Mouse (Mus musculus): Measurements from ENCODE around the gene Csmd2. TPM values are rescaled to one million over a fixed set of nuclear protein-coding genes. Genes with fewer than 3 reads are reported as not detected.

Gene Csmd2
- polyA plus RNA-seq, 1 experiment, result 0.07 TPM

DNA sequence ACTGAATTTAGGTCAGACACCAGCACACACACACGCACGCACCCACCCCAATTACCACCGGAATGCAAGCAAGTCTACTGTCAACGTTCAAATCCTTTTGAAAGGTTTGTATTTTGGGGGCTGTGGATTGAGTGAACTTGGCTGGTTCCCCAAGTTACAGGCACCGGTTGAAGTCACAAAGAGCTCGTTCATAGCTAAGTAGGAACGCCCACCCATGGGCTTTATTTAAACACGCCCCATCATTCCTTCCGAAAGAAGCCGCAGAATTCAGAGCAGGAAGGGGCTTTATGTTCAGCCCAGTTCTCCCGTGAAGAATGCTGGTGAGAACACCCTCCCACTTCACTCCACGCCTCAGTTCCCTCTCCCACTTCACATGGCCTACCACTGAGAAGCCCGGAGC, 245.8 kb downstream of the Csmd2 start:
- TF ChIP-seq CTCF (IDR thresholded peaks at IDR 0.05; ENCODE audit: extremely low read depth, insufficient read depth, insufficient read length, insufficient replicate concordance), result no peak
- no peak for TF ChIP-seq POLR2A (IDR thresholded peaks at IDR 0.05; ENCODE audit: low read depth, low read length)
- WGBS, result 85% methylated on average over 13 of the region's 13 CpGs
- Histone ChIP-seq H3K4me3 (ENCODE audit: extremely low read depth, insufficient read depth, insufficient read length) (no peak overlapping the region), H3K36me3 (ENCODE audit: control insufficient read depth, insufficient read depth, low read length) (no peaks in the 10 kb centered on the region), H3K27me3 (ENCODE audit: control insufficient read depth, insufficient read depth, low read length) (no peaks in the 10 kb centered on the region), H3K4me1 (ENCODE audit: control insufficient read depth, insufficient read depth, insufficient read length) (no peaks in the 10 kb centered on the region), H3K27ac (ENCODE audit: insufficient read depth, low read length) (no peak overlapping the region)
- no peak for DNase-seq (ENCODE audit: low read depth in 1 of 2, low spot score in 2 of 2)

DNA sequence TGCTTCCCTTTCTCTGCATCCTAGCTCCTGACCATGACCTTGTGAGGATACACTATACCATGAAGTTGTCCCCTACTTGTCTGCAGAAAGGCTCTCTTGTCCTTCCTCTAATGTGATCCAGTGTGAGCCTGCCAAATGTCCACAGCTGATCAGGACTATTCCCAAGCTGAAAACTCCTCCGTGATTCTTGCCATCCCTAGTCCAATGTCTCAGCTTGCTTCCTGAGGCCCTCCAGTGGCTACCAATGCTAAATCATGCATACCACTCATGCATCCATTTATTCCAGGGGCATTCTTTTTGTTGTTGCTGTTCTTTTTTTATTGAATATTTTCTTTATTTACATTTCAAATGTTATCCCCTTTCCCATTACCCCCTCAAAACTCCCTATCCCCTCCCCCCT, 251.5 kb downstream of the Csmd2 start:
- no peak for DNase-seq (ENCODE audit: low read depth in 1 of 2, low spot score in 2 of 2)
- WGBS, result 72% methylated on average over 1 of the region's 1 CpGs
- TF ChIP-seq POLR2A (IDR thresholded peaks at IDR 0.05; ENCODE audit: low read depth, low read length), result no peak
- TF ChIP-seq CTCF (IDR thresholded peaks at IDR 0.05; ENCODE audit: extremely low read depth, insufficient read depth, insufficient read length, insufficient replicate concordance), result no peak
- Histone ChIP-seq H3K4me3 (ENCODE audit: extremely low read depth, insufficient read depth, insufficient read length) (no peak overlapping the region), H3K36me3 (ENCODE audit: control insufficient read depth, insufficient read depth, low read length) (no peaks in the 10 kb centered on the region), H3K27ac (ENCODE audit: insufficient read depth, low read length) (no peak overlapping the region), H3K4me1 (ENCODE audit: control insufficient read depth, insufficient read depth, insufficient read length) (no peaks in the 10 kb centered on the region), H3K27me3 (ENCODE audit: control insufficient read depth, insufficient read depth, low read length) (no peaks in the 10 kb centered on the region)

DNA sequence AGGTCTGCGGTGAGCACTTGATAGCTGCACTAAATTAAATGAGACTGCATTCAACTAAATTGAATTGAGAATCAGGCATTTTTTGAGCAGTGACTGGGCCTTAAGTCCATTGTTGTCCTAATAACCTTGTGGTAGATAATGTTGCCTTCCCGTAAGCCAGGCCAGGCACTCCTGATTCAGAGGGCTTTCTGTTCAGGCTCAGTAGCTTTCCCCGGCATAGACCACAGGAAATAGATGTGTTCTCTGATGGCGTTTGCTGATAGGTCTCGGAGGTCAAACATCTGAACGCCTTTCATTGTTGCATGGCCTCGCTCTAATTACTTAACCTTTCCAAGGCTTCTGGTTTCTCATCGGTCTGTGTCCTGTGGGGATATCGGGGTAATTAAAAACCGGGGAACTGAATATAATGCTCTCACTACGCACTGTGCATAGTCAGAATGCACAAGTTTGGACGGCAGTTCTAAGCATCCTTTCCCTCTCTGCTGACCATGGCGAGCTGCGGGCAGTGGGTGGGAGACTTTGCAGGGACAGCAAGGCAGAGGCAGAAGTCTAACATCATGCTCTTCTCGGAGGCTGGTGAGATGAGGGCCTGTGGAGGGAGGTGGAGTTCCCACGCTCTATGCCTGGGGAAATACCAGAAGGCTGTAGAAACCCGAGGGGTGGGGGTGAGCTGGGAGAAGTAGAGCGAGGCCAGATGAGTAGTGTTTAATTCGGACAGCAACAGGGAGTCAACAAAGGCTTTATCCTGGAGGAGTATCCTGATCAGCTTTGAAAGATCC, 253.6 kb downstream of the Csmd2 start:
- DNase-seq (ENCODE audit: low read depth in 1 of 2, low spot score in 2 of 2), result no peak
- H3K36me3 ChIP-seq (ENCODE audit: control insufficient read depth, insufficient read depth, low read length), result no peaks in the 10 kb centered on the region
- no peak overlapping the region for H3K27ac ChIP-seq (ENCODE audit: insufficient read depth, low read length)
- TF ChIP-seq CTCF (IDR thresholded peaks at IDR 0.05; ENCODE audit: extremely low read depth, insufficient read depth, insufficient read length, insufficient replicate concordance) (no peak), POLR2A (IDR thresholded peaks at IDR 0.05; ENCODE audit: low read depth, low read length) (no peak)
- WGBS, result 30% methylated on average over 19 of the region's 19 CpGs
- H3K4me1 ChIP-seq (ENCODE audit: control insufficient read depth, insufficient read depth, insufficient read length), result no peaks in the 10 kb centered on the region
- H3K4me3 ChIP-seq (ENCODE audit: extremely low read depth, insufficient read depth, insufficient read length), result no peak overlapping the region
- H3K27me3 ChIP-seq (ENCODE audit: control insufficient read depth, insufficient read depth, low read length), result no peaks in the 10 kb centered on the region

DNA sequence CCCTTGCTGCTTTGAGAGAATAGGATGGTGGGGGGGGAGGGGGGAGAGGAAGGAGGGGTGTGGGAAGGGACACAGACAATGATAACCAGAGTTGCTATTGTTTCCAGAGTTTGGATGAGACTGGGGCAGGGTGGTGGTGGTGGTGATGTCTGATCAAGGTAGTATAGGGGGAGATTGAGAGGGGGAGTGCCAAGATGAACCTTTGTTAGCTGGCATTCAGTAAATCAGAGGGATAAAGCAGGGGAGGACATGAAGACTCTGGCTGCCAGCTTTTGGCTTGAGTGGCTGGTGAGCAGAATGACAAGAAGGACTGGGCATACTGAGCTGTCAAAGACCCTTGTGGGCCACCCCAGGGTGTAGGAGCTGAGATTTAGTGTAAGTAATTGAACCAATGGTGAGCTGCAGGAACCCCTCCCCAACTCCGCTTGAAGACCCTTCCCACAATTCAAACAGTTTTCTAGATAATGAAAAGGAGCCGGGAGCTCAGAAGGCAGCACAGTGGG, 254.2 kb downstream of the Csmd2 start:
- no peak for TF ChIP-seq POLR2A (IDR thresholded peaks at IDR 0.05; ENCODE audit: low read depth, low read length)
- no peak for TF ChIP-seq CTCF (IDR thresholded peaks at IDR 0.05; ENCODE audit: extremely low read depth, insufficient read depth, insufficient read length, insufficient replicate concordance)
- no peak for DNase-seq (ENCODE audit: low read depth in 1 of 2, low spot score in 2 of 2)
- no peaks in the 10 kb centered on the region for H3K27me3 ChIP-seq (ENCODE audit: control insufficient read depth, insufficient read depth, low read length)
- 86% methylated on average over 2 of the region's 2 CpGs for WGBS
- H3K27ac ChIP-seq (ENCODE audit: insufficient read depth, low read length), result no peak overlapping the region
- no peak overlapping the region for H3K4me3 ChIP-seq (ENCODE audit: extremely low read depth, insufficient read depth, insufficient read length)
- no peaks in the 10 kb centered on the region for H3K36me3 ChIP-seq (ENCODE audit: control insufficient read depth, insufficient read depth, low read length)
- no peaks in the 10 kb centered on the region for H3K4me1 ChIP-seq (ENCODE audit: control insufficient read depth, insufficient read depth, insufficient read length)

DNA sequence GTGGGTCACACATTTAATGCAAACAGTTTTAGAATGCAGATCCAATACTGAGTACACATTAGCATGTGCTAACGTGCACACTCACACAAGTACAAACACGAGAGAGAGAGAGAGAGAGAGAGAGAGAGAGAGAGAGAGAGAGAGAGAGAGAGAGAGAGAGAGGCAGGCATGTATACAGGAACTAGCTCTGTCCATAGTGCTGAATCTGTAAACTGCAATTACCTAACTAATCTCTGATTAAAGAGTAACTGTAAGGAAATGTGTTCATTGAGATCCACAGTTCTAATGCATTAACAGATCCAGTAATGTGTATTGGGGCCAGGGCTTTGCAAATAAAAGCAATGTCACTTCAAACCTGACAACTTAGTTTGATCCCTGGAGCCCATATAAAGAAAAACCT, 257.5 kb downstream of the Csmd2 start:
- WGBS, result 53% methylated on average over 2 of the region's 2 CpGs

DNA sequence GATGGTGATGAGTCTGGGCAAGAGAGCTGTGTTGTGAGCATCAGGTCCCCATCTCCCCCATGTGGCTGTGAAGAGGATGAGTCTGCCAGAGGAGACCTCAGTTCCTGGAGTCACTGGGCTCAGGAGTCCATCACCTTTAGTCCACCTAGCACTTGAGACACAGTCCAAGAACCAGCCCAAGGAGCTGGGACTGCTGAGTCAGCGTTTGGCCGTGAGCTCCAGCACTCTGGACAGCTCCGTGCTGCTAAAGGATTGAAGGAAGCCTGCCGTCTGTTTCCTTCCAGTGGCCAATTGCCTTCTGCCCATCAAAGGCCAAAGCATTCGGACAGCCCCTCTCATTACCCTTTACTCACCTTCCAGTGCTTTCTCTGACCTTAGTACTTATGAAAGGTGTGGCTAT, 261.0 kb downstream of the Csmd2 start:
- 17% methylated on average over 5 of the region's 5 CpGs for WGBS
- TF ChIP-seq CTCF (IDR thresholded peaks at IDR 0.05; ENCODE audit: extremely low read depth, insufficient read depth, insufficient read length, insufficient replicate concordance) (no peak), POLR2A (IDR thresholded peaks at IDR 0.05; ENCODE audit: low read depth, low read length) (no peak)
- no peak for DNase-seq (ENCODE audit: low read depth in 1 of 2, low spot score in 2 of 2)

More for the DNA sequence above, 257.5 kb downstream of the Csmd2 start:
- Histone ChIP-seq H3K4me1 (ENCODE audit: control insufficient read depth, insufficient read depth, insufficient read length) (no peaks in the 10 kb centered on the region), H3K4me3 (ENCODE audit: extremely low read depth, insufficient read depth, insufficient read length) (no peak overlapping the region), H3K36me3 (ENCODE audit: control insufficient read depth, insufficient read depth, low read length) (no peaks in the 10 kb centered on the region), H3K27me3 (ENCODE audit: control insufficient read depth, insufficient read depth, low read length) (no peaks in the 10 kb centered on the region), H3K27ac (ENCODE audit: insufficient read depth, low read length) (no peak overlapping the region)
- no peak for DNase-seq (ENCODE audit: low read depth in 1 of 2, low spot score in 2 of 2)
- no peak for TF ChIP-seq CTCF (IDR thresholded peaks at IDR 0.05; ENCODE audit: extremely low read depth, insufficient read depth, insufficient read length, insufficient replicate concordance)

DNA sequence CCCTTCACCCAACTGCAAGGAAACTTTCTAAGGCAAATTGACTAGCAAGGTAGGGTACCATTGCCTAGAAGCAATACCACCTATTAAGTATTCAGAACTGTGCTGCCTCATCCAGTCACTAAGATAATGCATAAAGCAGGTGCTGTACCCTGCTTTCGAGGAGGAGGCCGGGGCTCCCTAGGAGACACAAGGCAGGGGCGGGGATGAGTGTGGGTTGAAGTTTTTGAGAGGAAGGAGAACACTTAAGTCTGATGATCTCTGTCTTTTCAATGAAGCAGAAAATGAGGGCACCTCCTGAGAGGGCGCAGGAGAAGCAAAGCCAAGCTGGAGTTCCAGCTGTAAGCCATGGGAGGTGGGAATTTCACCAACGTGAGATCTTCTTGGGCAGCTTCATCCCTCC, 271.6 kb downstream of the Csmd2 start:
- no peak for DNase-seq (ENCODE audit: low read depth in 1 of 2, low spot score in 2 of 2)
- no peaks in the 10 kb centered on the region for H3K4me1 ChIP-seq (ENCODE audit: control insufficient read depth, insufficient read depth, insufficient read length)
- H3K36me3 ChIP-seq (ENCODE audit: control insufficient read depth, insufficient read depth, low read length), result no peaks in the 10 kb centered on the region
- no peaks in the 10 kb centered on the region for H3K27me3 ChIP-seq (ENCODE audit: control insufficient read depth, insufficient read depth, low read length)
- 75% methylated on average over 5 of the region's 5 CpGs for WGBS
- no peak for TF ChIP-seq POLR2A (IDR thresholded peaks at IDR 0.05; ENCODE audit: low read depth, low read length)
- no peak for TF ChIP-seq CTCF (IDR thresholded peaks at IDR 0.05; ENCODE audit: extremely low read depth, insufficient read depth, insufficient read length, insufficient replicate concordance)
- no peak overlapping the region for H3K4me3 ChIP-seq (ENCODE audit: extremely low read depth, insufficient read depth, insufficient read length)
- H3K27ac ChIP-seq (ENCODE audit: insufficient read depth, low read length), result no peak overlapping the region

More for the DNA sequence above, 261.0 kb downstream of the Csmd2 start:
- Histone ChIP-seq H3K36me3 (ENCODE audit: control insufficient read depth, insufficient read depth, low read length) (no peaks in the 10 kb centered on the region), H3K27ac (ENCODE audit: insufficient read depth, low read length) (no peak overlapping the region), H3K27me3 (ENCODE audit: control insufficient read depth, insufficient read depth, low read length) (no peaks in the 10 kb centered on the region), H3K4me1 (ENCODE audit: control insufficient read depth, insufficient read depth, insufficient read length) (no peaks in the 10 kb centered on the region), H3K4me3 (ENCODE audit: extremely low read depth, insufficient read depth, insufficient read length) (no peak overlapping the region)

Measured in spleen, adult 2 months (tissue).